Mouse (Mus musculus): Measurements from ENCODE around the gene Gm8947. TPM values are rescaled to one million over a fixed set of nuclear protein-coding genes. Genes with fewer than 3 reads are reported as not detected.

The Gm8947 gene
- total and polyA plus RNA-seq, 2 experiments from 2014 or later: not detected

DNA sequence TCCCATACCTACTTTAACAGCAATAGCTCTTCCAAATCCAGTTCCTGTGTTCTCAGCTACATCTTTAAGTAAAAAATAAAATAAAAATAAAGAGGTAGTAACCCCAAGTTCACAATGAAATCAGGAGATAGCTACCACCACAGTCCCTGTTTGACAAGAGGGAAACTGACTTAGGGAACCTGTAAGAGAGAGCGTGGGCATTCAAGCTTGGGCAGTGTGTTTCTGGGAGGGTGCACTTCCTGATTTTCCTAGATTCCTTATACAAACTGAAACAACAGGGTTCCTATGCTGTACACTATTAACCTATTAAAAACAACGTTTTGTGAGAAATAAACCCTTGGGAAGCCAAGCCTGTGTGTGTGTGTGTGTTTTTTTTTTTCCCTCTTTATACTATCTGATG, 22.7 kb downstream of the Gm8947 start:
- Histone ChIP-seq H3K27me3 (ENCODE audit: insufficient read depth, low read length) (no peaks in the 10 kb centered on the region), H3K9me3 (ENCODE audit: low read length) (no peaks in the 10 kb centered on the region), H3K4me3 (ENCODE audit: low read depth, low read length) (no peak overlapping the region), H3K4me2 (ENCODE audit: low read depth, low read length, poor library complexity, severe bottlenecking) (no peak overlapping the region), H3K9ac (replicated peaks; ENCODE audit: low read length, poor library complexity, severe bottlenecking) (no peak overlapping the region), H3K27ac (ENCODE audit: low read depth, low read length) (no peak overlapping the region), H3K4me1 (ENCODE audit: insufficient read depth, low read length) (no peaks in the 10 kb centered on the region), H3K36me3 (ENCODE audit: insufficient read depth, low read length) (no peaks in the 10 kb centered on the region)
- TF ChIP-seq CTCF (IDR thresholded peaks at IDR 0.05): no peak
- no peak for DNase-seq (ENCODE audit: low spot score)
- ATAC-seq (ENCODE audit: low FRiP score): no peak
- 73% methylated on average over 2 of the region's 2 CpGs for WGBS

DNA sequence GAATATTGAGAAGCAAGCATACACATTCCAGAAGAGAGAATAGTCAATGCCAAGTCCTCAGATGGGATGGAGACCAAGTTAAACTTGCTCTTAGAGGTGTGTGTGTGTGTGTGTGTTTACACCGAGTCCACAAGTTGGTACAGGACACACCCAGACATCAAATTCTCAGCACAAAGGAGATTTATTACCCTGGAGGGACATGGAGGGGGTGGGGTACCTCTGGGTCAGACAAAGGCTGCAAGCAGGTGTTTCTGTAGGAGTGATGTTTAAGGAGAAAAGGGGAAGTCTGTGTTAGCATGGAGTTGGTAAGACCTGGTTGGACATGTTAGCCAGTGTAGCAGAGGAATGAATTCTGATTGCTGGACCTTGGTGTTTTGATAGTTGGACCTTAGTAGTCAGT, 23.8 kb downstream of the Gm8947 start:
- 85% methylated on average over 1 of the region's 1 CpGs for WGBS
- no peak overlapping the region for H3K9ac ChIP-seq (replicated peaks; ENCODE audit: low read length, poor library complexity, severe bottlenecking)
- H3K4me3 ChIP-seq (ENCODE audit: low read depth, low read length): no peak overlapping the region
- H3K36me3 ChIP-seq (ENCODE audit: insufficient read depth, low read length): no peaks in the 10 kb centered on the region
- H3K4me1 ChIP-seq (ENCODE audit: insufficient read depth, low read length): no peaks in the 10 kb centered on the region
- DNase-seq (ENCODE audit: low spot score): no peak
- TF ChIP-seq CTCF (IDR thresholded peaks at IDR 0.05): no peak
- H3K9me3 ChIP-seq (ENCODE audit: low read length): no peaks in the 10 kb centered on the region
- H3K27ac ChIP-seq (ENCODE audit: low read depth, low read length): no peak overlapping the region
- H3K4me2 ChIP-seq (ENCODE audit: low read depth, low read length, poor library complexity, severe bottlenecking): no peak overlapping the region
- H3K27me3 ChIP-seq (ENCODE audit: insufficient read depth, low read length): no peaks in the 10 kb centered on the region
- no peak for ATAC-seq (ENCODE audit: low FRiP score)

DNA sequence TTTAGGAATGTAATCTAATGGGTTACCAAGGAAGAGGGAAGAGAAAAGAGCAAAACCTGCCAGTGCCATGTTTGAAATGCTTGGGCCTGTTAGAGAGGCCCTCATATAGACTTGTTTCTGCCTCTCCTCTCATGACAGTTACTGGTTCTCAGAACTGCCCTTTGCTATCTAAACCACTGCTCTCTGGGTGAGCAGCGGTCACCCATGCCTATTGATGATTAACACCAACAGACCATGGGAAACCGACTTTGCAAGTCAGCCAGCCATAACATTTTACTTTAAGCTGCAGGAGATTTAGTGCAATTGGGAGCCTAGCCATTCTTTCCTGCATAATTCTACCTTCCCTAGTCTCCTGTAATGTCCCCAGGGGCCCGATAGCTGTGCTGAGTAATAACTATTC, 24.2 kb downstream of the Gm8947 start:
- H3K27me3 ChIP-seq (ENCODE audit: insufficient read depth, low read length): no peaks in the 10 kb centered on the region

DNA sequence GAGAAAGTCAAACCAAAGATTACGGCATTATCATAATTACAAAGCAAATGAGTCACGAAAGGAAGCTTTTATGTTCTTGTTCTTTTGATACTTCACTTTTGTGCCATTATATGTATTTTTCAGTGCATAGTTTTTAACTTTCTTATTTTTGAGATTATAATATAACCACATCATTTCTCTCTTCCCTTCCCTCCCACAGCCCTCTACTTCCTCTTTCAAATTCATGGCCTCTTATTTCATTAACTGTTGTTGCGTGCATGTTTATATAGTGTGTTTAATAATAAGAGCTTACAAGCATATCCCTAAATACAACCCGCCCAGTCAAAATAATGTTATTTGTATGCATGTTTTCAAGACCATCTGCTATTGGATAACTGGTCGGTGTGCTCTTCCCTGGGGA, 26.9 kb downstream of the Gm8947 start:
- no peak for ATAC-seq (ENCODE audit: low FRiP score)
- no peak for DNase-seq (ENCODE audit: low spot score)
- Histone ChIP-seq H3K4me1 (ENCODE audit: insufficient read depth, low read length) (no peaks in the 10 kb centered on the region), H3K4me2 (ENCODE audit: low read depth, low read length, poor library complexity, severe bottlenecking) (no peak overlapping the region), H3K4me3 (ENCODE audit: low read depth, low read length) (no peak overlapping the region), H3K36me3 (ENCODE audit: insufficient read depth, low read length) (no peaks in the 10 kb centered on the region), H3K9ac (replicated peaks; ENCODE audit: low read length, poor library complexity, severe bottlenecking) (no peak overlapping the region), H3K27me3 (ENCODE audit: insufficient read depth, low read length) (no peaks in the 10 kb centered on the region), H3K9me3 (ENCODE audit: low read length) (no peaks in the 10 kb centered on the region), H3K27ac (ENCODE audit: low read depth, low read length) (no peak overlapping the region)
- no peak for TF ChIP-seq CTCF (IDR thresholded peaks at IDR 0.05)
- WGBS: 86% methylated on average over 5 of the region's 5 CpGs

More for the DNA sequence above, 24.2 kb downstream of the Gm8947 start:
- Histone ChIP-seq H3K9ac (replicated peaks; ENCODE audit: low read length, poor library complexity, severe bottlenecking) (no peak overlapping the region), H3K27ac (ENCODE audit: low read depth, low read length) (no peak overlapping the region), H3K9me3 (ENCODE audit: low read length) (no peaks in the 10 kb centered on the region), H3K4me1 (ENCODE audit: insufficient read depth, low read length) (no peaks in the 10 kb centered on the region), H3K4me2 (ENCODE audit: low read depth, low read length, poor library complexity, severe bottlenecking) (no peak overlapping the region), H3K4me3 (ENCODE audit: low read depth, low read length) (no peak overlapping the region), H3K36me3 (ENCODE audit: insufficient read depth, low read length) (no peaks in the 10 kb centered on the region)
- WGBS: 46% methylated on average over 3 of the region's 3 CpGs
- no peak for DNase-seq (ENCODE audit: low spot score)
- TF ChIP-seq CTCF (IDR thresholded peaks at IDR 0.05): no peak
- ATAC-seq (ENCODE audit: low FRiP score): no peak

DNA sequence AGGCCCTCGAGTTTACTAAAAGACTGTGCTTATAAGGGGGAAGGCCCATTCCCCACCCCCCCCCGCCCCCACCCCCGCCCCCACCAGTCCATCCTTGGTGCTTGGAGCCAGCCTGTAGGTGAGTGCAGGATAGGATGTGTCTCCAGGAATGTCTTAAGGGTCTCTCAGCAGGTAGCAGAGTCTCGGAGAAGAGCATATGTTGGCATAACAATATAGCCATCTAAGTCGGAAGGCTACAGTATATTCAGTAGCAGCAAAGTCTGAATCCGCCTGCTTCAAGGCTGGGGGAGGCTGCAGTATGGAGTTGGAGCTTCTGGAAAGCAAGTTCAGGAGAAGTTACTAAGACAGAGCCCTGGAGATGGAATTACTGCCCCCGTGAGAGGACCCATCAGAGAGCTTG, 27.9 kb downstream of the Gm8947 start:
- WGBS: 63% methylated on average over 7 of the region's 7 CpGs
- DNase-seq (ENCODE audit: low spot score) (no peak), ATAC-seq (ENCODE audit: low FRiP score) (no peak)
- no peak for TF ChIP-seq CTCF (IDR thresholded peaks at IDR 0.05)
- no peaks in the 10 kb centered on the region for H3K27me3 ChIP-seq (ENCODE audit: insufficient read depth, low read length)
- H3K9me3 ChIP-seq (ENCODE audit: low read length): no peaks in the 10 kb centered on the region
- H3K9ac ChIP-seq (replicated peaks; ENCODE audit: low read length, poor library complexity, severe bottlenecking): no peak overlapping the region
- no peaks in the 10 kb centered on the region for H3K4me1 ChIP-seq (ENCODE audit: insufficient read depth, low read length)
- H3K4me3 ChIP-seq (ENCODE audit: low read depth, low read length): no peak overlapping the region
- H3K4me2 ChIP-seq (ENCODE audit: low read depth, low read length, poor library complexity, severe bottlenecking): no peak overlapping the region
- H3K36me3 ChIP-seq (ENCODE audit: insufficient read depth, low read length): no peaks in the 10 kb centered on the region
- H3K27ac ChIP-seq (ENCODE audit: low read depth, low read length): no peak overlapping the region

DNA sequence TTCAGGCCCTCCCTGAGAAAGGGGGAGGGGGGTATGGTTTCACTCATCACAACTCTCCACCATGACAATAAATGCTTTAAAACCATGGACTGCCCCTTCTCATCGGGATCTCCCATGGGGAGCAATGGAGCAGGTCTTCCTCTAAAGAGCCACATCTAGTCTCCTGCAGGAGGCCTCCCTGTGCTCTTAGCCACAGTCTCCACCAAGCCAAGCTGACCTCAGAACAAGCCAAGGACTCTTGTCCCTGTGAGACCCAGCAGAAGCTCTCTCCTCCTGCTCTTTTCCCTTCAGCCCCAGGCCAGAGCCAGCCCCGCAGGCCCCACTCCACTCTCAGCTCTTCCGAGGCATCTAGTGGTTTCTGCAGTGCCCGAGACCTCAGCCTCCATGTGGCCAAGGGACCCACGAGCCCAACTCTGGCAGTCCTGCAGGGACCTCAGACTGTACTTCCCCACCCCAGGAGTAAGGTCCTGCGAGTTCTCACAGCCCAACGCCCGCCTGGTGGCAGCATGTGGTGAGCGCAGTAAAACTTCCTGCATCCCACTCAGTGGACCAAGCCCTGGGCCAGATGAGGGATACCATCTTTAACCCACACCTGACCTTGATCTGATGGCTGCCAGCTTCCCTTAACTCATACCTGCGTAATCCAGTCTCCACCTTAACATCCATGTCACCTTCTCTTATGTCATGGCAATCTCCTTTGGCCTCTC, 30.5 kb downstream of the Gm8947 start:
- H3K4me3 ChIP-seq (ENCODE audit: low read depth, low read length): no peak overlapping the region
- no peaks in the 10 kb centered on the region for H3K9me3 ChIP-seq (ENCODE audit: low read length)
- TF ChIP-seq CTCF (IDR thresholded peaks at IDR 0.05): no peak
- no peak overlapping the region for H3K9ac ChIP-seq (replicated peaks; ENCODE audit: low read length, poor library complexity, severe bottlenecking)
- H3K27me3 ChIP-seq (ENCODE audit: insufficient read depth, low read length): no peaks in the 10 kb centered on the region
- 89% methylated on average over 10 of the region's 10 CpGs for WGBS
- H3K4me2 ChIP-seq (ENCODE audit: low read depth, low read length, poor library complexity, severe bottlenecking): no peak overlapping the region
- no peaks in the 10 kb centered on the region for H3K36me3 ChIP-seq (ENCODE audit: insufficient read depth, low read length)
- H3K27ac ChIP-seq (ENCODE audit: low read depth, low read length): no peak overlapping the region
- no peaks in the 10 kb centered on the region for H3K4me1 ChIP-seq (ENCODE audit: insufficient read depth, low read length)
- no peak for DNase-seq (ENCODE audit: low spot score)
- ATAC-seq (ENCODE audit: low FRiP score): no peak

All from midbrain, postnatal 0 days (tissue).